Mouse (Mus musculus) limb, embryonic 13.5 days (tissue): ENCODE measurements around the gene Caskin2. TPM values are rescaled to one million over a fixed set of nuclear protein-coding genes. Genes with fewer than 3 reads are reported as not detected.
A peak's percentile ranks its signal among the peaks of the same experiment; 100 is the strongest.

ENCODE experiments used
- ATAC-seq: fragments of 200-750 bp; cut with Nextera tagmentation; 2 replicates; pipeline ENCODE4 v1.8.0; 2017; ENCODE audit warnings: low read depth, moderate number of reproducible peaks, moderate TSS enrichment; ENCODE audit not compliant: low FRiP score
- H3K27ac ChIP-seq: fragments of 300-500 bp; sonication (generic); 2 replicates; pipeline ENCODE4 v1.5.1; 2015; ENCODE audit warnings: inconsistent platforms, mild to moderate bottlenecking, moderate library complexity
- H3K27me3 ChIP-seq: fragments of 300-500 bp; sonication (generic); 2 replicates; pipeline ENCODE4 v1.6.1; 2015; ENCODE audit warnings: mild to moderate bottlenecking, inconsistent platforms
- H3K36me3 ChIP-seq: fragments of 300-500 bp; sonication (generic); 2 replicates; pipeline ENCODE4 v1.6.1; 2015; ENCODE audit warnings: inconsistent platforms, mild to moderate bottlenecking, moderate library complexity
- H3K4me1 ChIP-seq: fragments of 300-500 bp; sonication (generic); 2 replicates; pipeline ENCODE4 v1.6.1; 2015; ENCODE audit warnings: inconsistent platforms
- H3K4me2 ChIP-seq: fragments of 300-500 bp; sonication (generic); replicated peaks from 2 replicates; pipeline ENCODE4 v1.6.1; 2015; ENCODE audit warnings: inconsistent platforms, mild to moderate bottlenecking, moderate library complexity
- H3K4me3 ChIP-seq: fragments of 300-500 bp; sonication (generic); 2 replicates; pipeline ENCODE4 v1.5.1; 2015; ENCODE audit warnings: moderate library complexity, mild to moderate bottlenecking, inconsistent platforms
- H3K9ac ChIP-seq: fragments of 300-500 bp; sonication (generic); 2 replicates; pipeline ENCODE4 v1.6.1; 2015; ENCODE audit warnings: mild to moderate bottlenecking, inconsistent platforms
- H3K9me3 ChIP-seq: fragments of 300-500 bp; sonication (generic); 2 replicates; pipeline ENCODE4 v1.6.1; 2016; ENCODE audit warnings: inconsistent platforms
- whole genome bisulfite sequencing: fragments of 180-500 bp; shearing (Covaris S2); methylation state at CpG from one replicate; pipeline ENCODE4 v1.1.7; 2015; 5-methylcytosine and 5-hydroxymethylcytosine counted together
- polyA plus RNA-seq: library from polyadenylated mRNA; unstranded; fragments of >200 nt; fragmentation: Nextera tagmentation; extraction: Ambion mirVana; gene quantifications from 2 replicates; pipeline ENCODE4 v1.2.1, GENCODE M21; 2015

Caskin2 gene
- polyA plus RNA-seq, 1 experiment from 2014 or later: 19.4 TPM

DNA sequence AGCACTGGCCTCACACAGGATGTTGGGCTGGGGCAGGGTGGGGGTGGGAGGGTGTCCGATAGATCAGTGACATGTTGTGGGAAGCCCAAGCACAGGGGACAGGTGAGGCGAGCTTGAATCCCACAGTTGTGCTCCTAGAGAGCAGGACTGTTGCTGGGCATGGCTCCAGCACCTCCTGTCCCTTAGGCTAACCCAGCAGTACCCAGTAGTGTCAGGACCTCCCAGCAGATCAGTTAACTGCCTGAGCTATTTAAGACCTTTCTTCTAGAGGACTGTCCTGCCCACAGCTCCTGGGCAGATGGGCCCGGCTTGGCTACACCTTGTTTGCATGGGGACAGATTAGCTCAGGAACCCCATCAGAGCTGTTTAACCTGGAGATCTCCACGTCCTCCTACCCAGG lies 15.6 kb upstream of the Caskin2 start:
- Histone ChIP-seq H3K36me3 (no peaks in the 10 kb centered on the region), H3K4me2 (no peak overlapping the region), H3K4me1 (peaks cover 49% of the 10 kb centered on the region), H3K9ac (no peak overlapping the region), H3K27me3 (peaks cover 45% of the 10 kb centered on the region), H3K27ac (no peak overlapping the region), H3K9me3 (no peaks in the 10 kb centered on the region), H3K4me3 (no peak overlapping the region)
- 52% methylated on average over 4 of the region's 4 CpGs for WGBS
- ATAC-seq: no peak

DNA sequence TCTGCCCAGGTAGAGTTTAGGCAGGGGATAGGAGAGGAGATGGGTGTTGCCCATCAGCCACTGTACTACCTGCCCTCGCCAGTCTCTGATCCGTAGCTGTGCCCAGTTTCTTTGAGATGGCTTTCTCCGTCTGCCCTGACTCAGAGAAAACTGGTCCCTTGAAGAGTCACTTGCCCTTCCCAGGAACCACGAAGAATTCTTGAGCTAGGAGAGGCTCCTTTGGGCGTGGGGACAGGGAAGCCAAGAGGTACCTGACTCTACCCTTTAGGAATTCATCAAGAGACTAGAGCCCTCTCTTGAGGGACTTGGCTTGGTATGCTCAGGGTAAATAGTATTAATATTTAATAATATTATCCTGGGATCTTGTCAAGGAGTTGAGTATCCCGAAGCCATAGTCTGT lies 14.2 kb upstream of the Caskin2 start:
- Histone ChIP-seq H3K4me2 (no peak overlapping the region), H3K4me1 (peaks cover 41% of the 10 kb centered on the region), H3K9me3 (no peaks in the 10 kb centered on the region), H3K27ac (no peak overlapping the region), H3K9ac (no peak overlapping the region), H3K36me3 (peaks cover 4% of the 10 kb centered on the region), H3K27me3 (peaks cover 45% of the 10 kb centered on the region), H3K4me3 (no peak overlapping the region)
- ATAC-seq: no peak
- WGBS: 87% methylated on average over 6 of the region's 6 CpGs

DNA sequence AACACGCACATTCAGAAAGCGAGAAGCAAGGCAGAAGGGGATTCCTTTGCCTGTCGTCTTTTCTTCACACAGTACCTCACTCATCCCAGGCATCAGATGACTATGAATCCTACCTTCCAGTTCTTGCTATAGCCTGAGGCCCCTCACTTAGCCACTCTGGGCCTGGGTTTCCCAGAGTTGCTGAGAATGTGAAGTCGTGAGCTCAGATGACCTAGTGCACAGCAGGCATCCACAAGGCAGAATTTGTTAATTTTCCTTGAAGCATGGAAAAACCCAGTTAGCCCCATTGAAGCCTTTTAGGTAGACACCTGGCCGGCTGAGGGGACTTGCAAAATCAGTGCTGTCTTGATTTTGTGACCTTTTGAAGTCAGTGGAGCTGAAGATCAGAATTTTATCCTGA lies 13.0 kb upstream of the Caskin2 start:
- 51% methylated on average over 5 of the region's 5 CpGs for WGBS
- H3K36me3 ChIP-seq: peaks cover 15% of the 10 kb centered on the region
- peaks cover 29% of the 10 kb centered on the region for H3K4me1 ChIP-seq
- peaks cover 41% of the 10 kb centered on the region for H3K27me3 ChIP-seq
- H3K27ac ChIP-seq: no peak overlapping the region
- no peak overlapping the region for H3K9ac ChIP-seq
- H3K4me2 ChIP-seq: no peak overlapping the region
- no peaks in the 10 kb centered on the region for H3K9me3 ChIP-seq
- ATAC-seq: no peak
- no peak overlapping the region for H3K4me3 ChIP-seq

DNA sequence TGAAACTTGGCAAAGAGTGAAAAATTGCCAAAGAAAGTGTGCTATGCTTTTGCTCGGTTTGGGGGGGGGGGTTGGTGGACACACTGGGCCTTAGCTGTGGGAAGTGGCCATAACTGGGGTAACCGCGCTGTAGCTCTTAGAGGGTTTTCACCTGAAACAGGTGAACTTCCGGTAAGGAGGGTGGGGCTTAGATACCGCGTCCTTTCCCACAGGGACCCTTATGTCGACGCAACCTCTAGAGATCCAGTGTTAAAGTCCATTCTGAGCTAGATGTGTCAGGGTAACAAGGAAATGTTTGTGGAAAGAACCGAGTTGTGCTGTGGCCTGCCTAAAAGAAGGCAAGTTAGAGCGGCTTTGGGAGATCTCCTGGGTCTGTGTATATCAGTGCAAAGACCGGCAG lies 11.4 kb upstream of the Caskin2 start:
- peak overlapping the region; percentile 68 for H3K4me3 ChIP-seq

DNA sequence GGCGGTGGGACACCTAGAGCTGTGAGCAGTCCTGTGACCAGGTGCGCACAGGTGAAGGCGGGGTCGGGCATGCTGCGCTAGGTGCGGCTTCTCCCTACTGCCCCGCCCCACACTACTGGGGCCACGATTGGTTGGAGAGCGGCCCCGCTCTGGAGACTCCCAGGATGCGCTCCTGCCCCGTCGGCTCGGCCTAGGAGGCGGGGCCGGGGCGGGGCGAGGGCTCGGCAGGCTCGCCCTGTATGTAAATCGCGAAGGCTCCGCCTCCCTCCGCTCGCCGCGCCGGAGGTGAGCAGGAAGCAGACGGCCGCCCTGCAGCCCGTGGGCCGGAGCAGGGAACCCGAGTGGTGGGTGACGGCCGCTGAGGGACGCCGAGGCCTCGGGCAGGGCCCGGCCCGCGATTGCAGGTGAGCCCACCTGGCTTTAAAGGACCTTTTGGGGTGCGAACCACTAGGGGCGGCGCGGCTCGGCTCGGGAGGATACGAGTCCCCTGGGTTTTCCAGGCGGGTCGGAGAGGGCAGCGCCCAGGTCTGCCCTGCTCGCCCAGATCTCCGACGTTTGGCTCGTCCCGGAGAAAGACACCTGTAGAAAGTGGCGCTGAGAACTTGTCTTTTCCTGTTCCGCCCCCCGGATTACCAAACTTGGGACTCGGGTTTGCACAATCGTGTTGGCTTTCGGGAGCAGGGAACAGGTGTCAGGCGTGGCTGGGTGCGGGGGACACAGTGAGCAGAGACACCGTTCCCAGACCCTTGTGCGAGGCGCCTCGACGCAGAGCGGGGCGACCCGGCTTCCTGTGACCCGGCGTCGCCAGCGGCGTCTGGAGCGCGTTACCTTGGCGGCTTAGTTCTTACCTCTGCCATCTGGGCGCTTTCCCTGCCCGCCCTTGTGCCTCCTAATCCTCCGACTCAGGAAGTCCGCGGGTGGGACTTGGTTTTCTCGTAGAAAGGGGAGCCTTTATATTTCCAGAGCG lies 10.6 kb upstream of the Caskin2 start, which contains the start of gene Llgl2:
Gene Llgl2, plus strand, starts transcription at position 276 of the 967 bp plus-strand sequence.
- Histone ChIP-seq H3K4me2 (peak within 1 kb of the TSS; percentile 93), H3K36me3 (peaks cover 37% of the 10 kb centered on the region), H3K27ac (no peak within 1 kb of the TSS), H3K4me3 (peak within 1 kb of the TSS; percentile 68), H3K9me3 (no peaks in the 10 kb centered on the region), H3K27me3 (peaks cover 23% of the 10 kb centered on the region), H3K4me1 (peaks cover 17% of the 10 kb centered on the region), H3K9ac (peak within 1 kb of the TSS; percentile 73)
- under 1% methylated on average over 85 of the region's 87 CpGs for WGBS
- peak; percentile 90 for ATAC-seq

More for the DNA sequence above, 11.4 kb upstream of the Caskin2 start:
- H3K9ac ChIP-seq: peak overlapping the region; percentile 73; the same call in 1 of the 2 replicates
- H3K27ac ChIP-seq: no peak overlapping the region
- peak overlapping the region; percentile 93 for H3K4me2 ChIP-seq
- peaks cover 20% of the 10 kb centered on the region for H3K4me1 ChIP-seq
- WGBS: 18% methylated on average over 11 of the region's 11 CpGs
- H3K9me3 ChIP-seq: no peaks in the 10 kb centered on the region
- no peak for ATAC-seq
- H3K36me3 ChIP-seq: peaks cover 32% of the 10 kb centered on the region
- peaks cover 26% of the 10 kb centered on the region for H3K27me3 ChIP-seq

DNA sequence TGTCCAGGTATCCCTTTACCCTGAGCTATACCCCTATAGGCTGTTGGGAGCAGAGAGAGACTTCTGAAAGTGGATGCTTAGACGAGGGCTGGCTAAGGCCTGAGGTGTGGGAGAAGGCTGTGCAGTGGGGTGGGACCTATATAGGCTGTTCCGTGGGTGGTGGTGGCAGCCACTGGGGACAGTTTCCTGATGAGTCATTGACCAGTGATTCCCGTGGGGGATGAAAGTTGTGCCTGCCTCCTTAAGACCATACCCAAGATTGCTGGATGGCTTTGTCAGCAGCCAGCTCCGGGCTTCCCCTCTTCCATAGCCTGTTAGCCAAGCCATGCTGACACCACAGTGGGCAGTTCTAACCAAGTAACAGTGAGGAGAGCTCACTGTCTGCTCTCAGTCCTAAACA lies 7.6 kb upstream of the Caskin2 start:
- 81% methylated on average over 4 of the region's 4 CpGs for WGBS
- Histone ChIP-seq H3K27me3 (peaks cover 18% of the 10 kb centered on the region), H3K4me1 (peaks cover 16% of the 10 kb centered on the region), H3K9ac (no peak overlapping the region), H3K4me3 (no peak overlapping the region), H3K4me2 (no peak overlapping the region), H3K36me3 (peaks cover 56% of the 10 kb centered on the region), H3K9me3 (no peaks in the 10 kb centered on the region), H3K27ac (no peak overlapping the region)
- no peak for ATAC-seq

DNA sequence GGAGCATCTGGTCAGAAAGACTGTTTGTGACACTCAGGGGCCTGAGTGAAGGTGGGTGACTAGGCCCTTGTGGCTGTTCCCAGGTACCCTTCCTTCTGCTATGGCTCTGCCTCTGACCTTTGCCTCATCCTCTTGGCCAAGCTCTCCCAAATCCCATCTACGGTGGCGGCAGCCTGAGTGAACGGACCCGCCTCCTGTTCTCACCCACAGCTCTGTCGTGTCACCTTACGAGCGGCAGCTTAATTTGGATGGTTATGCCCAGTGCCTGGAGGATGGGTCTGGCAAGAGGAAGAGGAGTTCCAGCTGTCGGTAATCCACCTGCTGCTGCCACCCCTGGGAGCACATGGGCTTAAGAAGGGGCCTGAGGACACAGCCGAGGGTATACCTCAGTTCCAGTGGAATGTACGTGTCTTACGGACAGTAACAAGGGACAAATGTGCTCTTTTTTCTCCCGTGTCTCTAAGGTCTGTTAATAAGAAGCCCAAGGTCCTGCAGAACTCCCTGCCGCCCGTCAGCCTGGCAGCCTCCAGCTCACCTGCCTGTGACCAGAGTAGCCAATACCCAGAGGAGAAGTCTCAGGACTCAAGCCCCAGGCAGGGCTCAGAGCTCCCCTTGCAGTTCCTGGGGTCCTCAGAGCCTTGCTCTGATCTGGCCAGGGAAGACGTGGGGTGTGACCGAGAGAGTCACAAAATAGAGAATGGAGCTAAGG lies 6.6 kb upstream of the Caskin2 start:
- Histone ChIP-seq H3K4me2 (no peak overlapping the region), H3K9ac (no peak overlapping the region), H3K4me1 (peaks cover 25% of the 10 kb centered on the region), H3K27ac (no peak overlapping the region), H3K9me3 (no peaks in the 10 kb centered on the region), H3K27me3 (peaks cover 8% of the 10 kb centered on the region), H3K36me3 (peaks cover 56% of the 10 kb centered on the region), H3K4me3 (no peak overlapping the region)
- ATAC-seq: no peak
- 81% methylated on average over 16 of the region's 16 CpGs for WGBS

DNA sequence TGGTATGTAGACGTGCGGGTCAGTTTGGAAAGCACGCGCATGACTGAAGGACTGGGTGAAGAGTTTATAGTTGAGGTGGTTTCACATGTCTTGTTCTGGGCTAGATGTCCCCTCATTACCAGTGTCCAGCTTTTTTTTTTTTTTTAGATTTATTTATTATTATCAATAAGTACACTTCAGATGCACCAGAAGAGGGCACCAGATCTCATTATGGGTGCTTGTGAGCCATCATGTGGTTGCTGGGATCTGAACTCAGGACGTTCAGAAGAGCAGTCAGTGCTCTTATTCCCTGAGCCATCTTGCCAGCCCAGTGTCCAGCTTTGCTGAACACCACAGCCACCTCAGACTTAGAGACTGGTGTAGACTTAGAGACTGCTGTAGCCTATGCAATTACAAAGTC lies 3.9 kb upstream of the Caskin2 start:
- Histone ChIP-seq H3K9me3 (no peaks in the 10 kb centered on the region), H3K36me3 (peaks cover 49% of the 10 kb centered on the region), H3K4me3 (no peak overlapping the region), H3K27me3 (no peaks in the 10 kb centered on the region), H3K9ac (no peak overlapping the region), H3K4me2 (no peak overlapping the region), H3K27ac (no peak overlapping the region), H3K4me1 (peaks cover 20% of the 10 kb centered on the region)
- no peak for ATAC-seq
- WGBS: 90% methylated on average over 5 of the region's 5 CpGs

DNA sequence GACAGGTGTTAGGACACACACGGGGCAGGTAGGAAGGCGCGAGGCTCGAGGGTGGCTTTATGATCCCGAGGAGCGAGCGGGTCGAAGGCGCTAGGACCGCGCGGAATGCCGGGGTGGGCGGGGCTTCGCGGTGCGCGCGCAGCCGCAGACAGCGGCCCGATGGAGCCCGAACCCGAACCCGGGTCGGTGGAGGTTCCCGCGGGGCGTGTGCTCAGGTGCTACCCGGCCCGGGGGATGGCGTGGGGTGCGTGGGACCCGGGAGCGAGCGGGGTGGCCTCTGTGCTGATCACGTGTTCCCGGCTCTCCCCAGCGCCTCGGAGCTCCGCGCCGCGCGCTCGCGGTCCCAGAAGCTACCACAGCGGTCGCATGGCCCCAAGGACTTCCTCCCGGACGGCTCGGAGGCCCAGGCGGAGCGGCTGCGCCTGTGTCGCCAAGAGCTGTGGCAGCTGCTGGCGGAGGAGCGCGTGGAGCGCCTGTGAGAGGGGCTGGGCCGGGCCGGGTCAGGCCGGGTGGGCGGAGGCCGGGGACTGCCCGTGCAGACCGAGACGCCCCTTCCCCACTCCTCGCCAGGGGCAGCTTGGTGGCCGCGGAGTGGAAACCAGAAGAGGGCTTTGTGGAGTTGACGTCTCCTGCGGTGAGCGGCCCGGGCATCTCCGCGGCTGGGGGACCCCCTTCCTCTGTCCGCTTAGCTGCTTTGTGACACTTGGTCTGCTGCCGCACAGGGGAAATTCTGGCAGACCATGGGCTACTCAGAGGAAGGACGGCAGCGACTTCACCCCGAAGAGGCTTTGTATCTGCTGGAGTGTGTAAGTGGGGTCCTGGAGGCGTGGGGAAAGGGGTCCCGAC lies 1.4 kb upstream of the Caskin2 start, which contains the start of gene Tsen54:
Gene Tsen54, plus strand, starts transcription at position 120 of the 846 bp plus-strand sequence.
- no peaks in the 10 kb centered on the region for H3K27me3 ChIP-seq
- peaks cover 45% of the 10 kb centered on the region for H3K4me1 ChIP-seq
- peaks cover 47% of the 10 kb centered on the region for H3K36me3 ChIP-seq
- ATAC-seq: peak; percentile 37
- peak within 1 kb of the TSS; percentile 93 for H3K4me3 ChIP-seq
- H3K4me2 ChIP-seq: peak within 1 kb of the TSS; percentile 96
- under 1% methylated on average over 81 of the region's 84 CpGs for WGBS
- H3K9me3 ChIP-seq: no peaks in the 10 kb centered on the region
- H3K9ac ChIP-seq: peak within 1 kb of the TSS; percentile 88
- peak within 1 kb of the TSS; percentile 33; the same call in 1 of the 2 replicates for H3K27ac ChIP-seq

DNA sequence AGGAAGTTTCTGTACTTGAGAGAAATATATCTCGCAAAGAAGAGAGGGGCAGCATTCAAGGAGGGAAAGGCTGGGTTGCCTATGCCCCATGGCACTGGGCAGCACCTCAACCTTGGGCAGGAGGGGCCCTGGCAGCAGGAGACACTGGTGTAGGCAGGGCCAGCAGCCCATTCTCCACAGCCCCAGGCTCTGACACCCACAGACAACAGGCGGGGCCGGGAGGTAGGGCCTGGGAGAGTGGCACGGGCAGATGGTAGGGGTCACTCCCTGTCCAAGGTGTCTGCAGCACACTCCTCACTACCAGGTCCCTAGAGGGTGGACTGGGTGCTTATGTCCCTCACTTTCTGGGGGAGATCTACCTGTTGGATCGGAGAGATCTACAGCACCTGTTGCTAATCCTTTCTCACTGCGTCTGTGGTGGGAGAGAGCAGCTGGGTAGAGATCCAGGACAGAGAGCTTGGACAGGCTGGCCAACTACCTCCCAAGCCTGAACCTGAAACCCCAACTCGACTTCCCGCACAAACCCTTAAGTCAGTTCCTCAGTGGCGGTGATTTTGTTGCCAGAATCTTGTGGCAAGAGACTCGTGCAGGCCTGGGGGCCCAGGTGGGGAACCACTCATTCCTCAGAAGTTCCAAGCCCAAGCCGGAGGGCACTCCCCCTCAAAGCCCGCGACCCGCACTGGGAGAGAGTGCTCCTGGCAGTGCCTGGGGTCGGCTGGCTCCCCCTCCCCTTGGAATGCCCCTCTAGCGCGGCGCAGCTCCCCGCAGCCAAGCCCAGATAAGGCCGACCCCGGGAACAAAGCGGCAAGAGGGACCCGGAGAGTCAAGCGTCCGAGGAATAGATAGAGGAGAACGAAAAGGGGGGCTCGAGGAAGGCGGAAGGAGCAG lies 662 bp downstream of the Caskin2 start:
- Histone ChIP-seq H3K4me3 (peak overlapping the region; percentile 93), H3K9me3 (no peaks in the 10 kb centered on the region), H3K9ac (peak overlapping the region; percentile 90), H3K4me1 (peaks cover 66% of the 10 kb centered on the region), H3K36me3 (peaks cover 44% of the 10 kb centered on the region), H3K4me2 (peak overlapping the region; percentile 96), H3K27ac (peak overlapping the region; percentile 88), H3K27me3 (no peaks in the 10 kb centered on the region)
- 4% methylated on average over 28 of the region's 28 CpGs for WGBS
- peak; percentile 6; the same call in 1 of the 2 replicates for ATAC-seq

DNA sequence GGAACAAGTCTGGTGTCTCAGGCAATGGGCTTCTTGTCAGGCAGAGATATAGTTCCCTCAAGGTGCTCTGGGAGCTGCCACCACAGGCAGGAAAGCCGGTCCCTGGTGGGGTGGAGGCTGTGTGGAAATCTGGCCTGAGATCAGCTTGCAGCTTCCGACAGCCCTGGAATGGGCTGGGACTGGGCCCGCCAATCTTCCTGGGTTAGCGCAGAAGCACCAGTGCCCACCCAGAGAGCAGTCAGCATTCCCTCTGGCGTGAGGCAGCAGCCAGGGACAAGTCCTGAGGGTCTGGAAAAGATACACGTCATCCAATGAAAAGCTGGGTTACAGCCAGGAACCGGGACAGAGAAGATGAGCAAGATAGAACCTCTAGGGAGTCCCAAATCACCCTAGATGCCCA lies 1.3 kb downstream of the Caskin2 start:
- H3K36me3 ChIP-seq: peaks cover 45% of the 10 kb centered on the region

More for the DNA sequence above, 1.3 kb downstream of the Caskin2 start:
- no peak for ATAC-seq
- H3K9ac ChIP-seq: peak overlapping the region; percentile 90
- WGBS: 49% methylated on average over 7 of the region's 7 CpGs
- no peaks in the 10 kb centered on the region for H3K27me3 ChIP-seq
- peak overlapping the region; percentile 88; the same call in 1 of the 2 replicates for H3K27ac ChIP-seq
- no peaks in the 10 kb centered on the region for H3K9me3 ChIP-seq
- H3K4me3 ChIP-seq: peak overlapping the region; percentile 93
- H3K4me2 ChIP-seq: peak overlapping the region; percentile 96
- H3K4me1 ChIP-seq: peaks cover 73% of the 10 kb centered on the region
